Mouse (Mus musculus): ENCODE results near the gene Csrnp2.

- TF ChIP-seq EP300 (IDR thresholded peaks at IDR 0.05) (no peak), CTCF (IDR thresholded peaks at IDR 0.05) (peak; percentile 19; the same call in 1 of the 2 replicates)
Measured at GRCm38 (mm10) chr15:100448572-100448971, 46.7 kb downstream of the Csrnp2 start.

All from lung, postnatal 0 days (tissue).